Mouse (Mus musculus) R1 (cell line): ENCODE results near the gene Pogz.
"Not testable (repeated sequence)": the region's sequence is repeated elsewhere in the genome, so short reads cannot be mapped to it uniquely, and the experiment has no call there.

ENCODE experiments used
- DNase-seq: peaks from one replicate; pipeline ENCODE4 v3.0.0-alpha.2; 2018; ENCODE audit warnings: low read depth, low spot score

The Pogz gene

DNA sequence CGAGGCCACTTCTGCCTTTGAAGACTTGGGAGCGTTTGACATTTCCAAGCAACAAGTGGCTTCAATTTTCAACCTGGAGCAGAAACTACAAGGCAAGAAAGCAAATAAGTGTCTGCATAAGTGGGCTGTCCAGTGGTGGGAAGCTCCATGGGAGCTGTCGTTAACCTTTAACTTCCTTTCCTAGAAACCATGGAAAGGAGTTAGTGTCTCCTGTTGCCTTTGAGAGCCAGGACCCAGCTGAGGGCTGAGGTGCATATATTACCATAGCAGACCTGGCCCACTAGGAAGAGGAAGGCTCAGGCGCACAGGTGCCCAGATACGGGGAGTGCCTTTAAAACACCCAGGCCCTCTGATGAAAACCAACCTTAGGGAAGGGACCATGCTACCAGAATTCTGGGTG lies 4.7 kb upstream of the Pogz start:
- no peak for DNase-seq

- DNase-seq: peak; percentile 44
Measured at GRCm38 (mm10) chr3:94833358-94833757, 4.0 kb upstream of the Pogz start.

- no peak for DNase-seq
Measured at GRCm38 (mm10) chr3:94835396-94835795, 2.0 kb upstream of the Pogz start.

GRCm38 (mm10) chr3:94837959-94838496 lies 661 bp downstream of the Pogz start:
- peak; percentile 93 for DNase-seq

DNA sequence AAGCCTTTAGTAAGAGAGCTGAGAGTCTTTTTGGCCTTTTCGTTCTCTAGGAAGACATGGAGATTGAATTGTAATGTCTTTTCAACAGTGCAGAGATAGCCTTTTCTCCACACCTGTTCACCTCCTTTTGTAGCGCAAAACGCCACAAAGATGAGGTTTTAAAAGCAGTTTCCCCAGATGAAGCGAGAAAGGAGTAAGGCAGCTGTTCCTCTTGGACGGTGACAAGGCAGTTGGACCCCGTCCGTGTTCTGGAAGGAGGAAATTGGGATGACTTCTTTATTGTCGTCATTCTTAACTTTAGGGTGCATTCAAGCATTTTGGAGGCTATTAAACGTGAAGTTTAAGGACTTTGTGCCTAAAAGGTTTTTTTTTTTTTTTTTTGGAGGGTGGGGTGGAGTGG lies 1.3 kb downstream of the Pogz start:
- no peak for DNase-seq

DNA sequence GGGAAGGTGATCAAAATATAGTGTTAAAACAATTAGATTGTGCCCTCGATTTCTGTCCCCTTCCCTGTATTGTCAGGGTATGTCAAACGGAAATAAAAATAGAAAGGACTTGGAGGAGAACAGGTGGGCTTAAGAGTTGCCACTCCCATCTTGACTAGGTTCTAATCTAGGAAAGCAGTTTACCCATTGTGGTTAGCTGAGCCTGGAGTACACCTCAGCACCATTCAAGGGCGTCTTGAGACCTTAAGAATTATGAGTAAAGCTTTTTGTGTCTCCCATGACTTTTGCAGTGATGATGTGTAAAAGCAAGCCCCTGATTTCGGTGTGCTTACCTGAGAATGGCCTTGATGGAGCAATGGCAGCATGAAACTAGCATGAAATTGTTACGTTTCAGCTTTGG lies 1.7 kb downstream of the Pogz start:
- no peak for DNase-seq

DNA sequence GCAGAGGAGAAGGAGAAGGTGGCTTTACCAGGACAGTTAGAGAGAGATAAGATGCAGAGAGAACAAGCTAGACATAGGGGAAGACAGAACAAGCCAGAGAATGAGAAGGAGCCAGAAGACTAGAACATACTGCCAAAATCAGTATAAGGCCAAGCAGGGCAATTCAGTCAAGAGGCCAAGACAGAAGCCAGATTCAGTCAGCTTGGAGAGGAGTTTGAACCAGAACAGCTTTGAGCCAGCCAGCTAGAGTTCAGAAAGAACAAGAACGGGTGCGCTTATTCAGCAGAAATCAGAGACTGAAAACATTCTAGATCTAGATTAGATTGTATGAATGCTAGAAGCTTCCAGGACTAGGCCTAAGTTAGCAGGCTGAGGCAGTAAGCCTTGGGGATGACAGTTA lies 10.0 kb downstream of the Pogz start:
- DNase-seq: no peak

DNA sequence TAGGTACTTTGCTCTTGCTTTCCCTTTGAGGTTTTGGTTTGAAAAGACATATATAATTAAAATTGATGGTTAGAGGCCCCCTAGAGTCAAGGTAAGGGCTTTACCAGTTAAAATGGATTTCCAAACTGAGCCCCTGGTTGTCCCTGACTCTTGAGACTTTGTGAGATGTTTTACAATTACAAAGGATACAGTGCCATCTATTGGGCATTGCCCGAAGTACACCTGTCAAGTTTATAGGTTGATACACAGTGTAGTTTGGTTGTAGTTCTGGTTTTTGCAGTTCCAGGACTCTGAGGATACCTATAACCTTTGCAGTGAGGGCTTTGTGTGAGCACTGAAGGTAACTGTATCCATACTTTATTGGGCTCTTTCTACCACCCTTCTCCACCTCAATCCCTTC lies 12.0 kb downstream of the Pogz start:
- peak; percentile 75 for DNase-seq

DNA sequence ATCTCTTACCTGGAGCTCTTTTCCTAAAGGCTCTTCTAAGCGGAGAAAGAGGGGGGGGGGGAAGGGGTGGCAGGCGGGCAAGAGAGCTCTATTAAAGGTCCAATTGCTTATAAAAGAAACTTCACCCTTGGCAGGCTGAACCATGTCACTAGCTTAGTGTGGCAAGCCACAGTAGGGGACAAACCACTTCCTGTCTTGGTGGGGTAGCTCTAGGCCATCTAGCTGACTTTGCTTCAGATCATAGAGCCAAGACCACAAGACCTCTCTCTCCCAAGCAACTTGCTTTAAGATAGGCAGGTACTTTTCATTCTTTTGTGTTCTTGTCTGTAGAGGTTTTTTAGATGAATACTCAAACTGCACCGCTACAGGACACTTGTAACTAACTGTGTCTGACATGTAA lies 14.4 kb downstream of the Pogz start:
- no peak for DNase-seq

GRCm38 (mm10) chr3:94852215-94852614 lies 14.8 kb downstream of the Pogz start:
- no peak for DNase-seq

DNA sequence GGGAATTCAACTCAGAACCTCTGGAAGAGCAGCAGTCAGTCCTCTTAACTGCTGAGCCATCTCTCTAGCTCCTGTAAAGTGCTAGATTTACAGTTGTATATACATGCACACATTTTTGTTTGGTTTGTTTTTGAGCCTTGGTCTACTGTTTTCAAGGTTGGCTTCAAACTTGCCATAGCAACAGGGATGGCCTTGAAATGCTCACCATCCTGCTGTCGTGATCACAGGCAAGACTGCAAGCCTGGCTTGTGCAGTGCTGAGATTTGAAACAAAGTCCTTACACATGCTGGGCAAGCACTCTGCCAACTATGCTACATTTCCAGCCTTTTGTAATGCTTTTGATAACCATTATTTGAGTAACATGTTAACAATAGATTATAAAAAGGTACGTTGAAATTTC lies 22.1 kb downstream of the Pogz start:
- no peak for DNase-seq

- no peak for DNase-seq
Measured at GRCm38 (mm10) chr3:94869011-94869410, 31.6 kb downstream of the Pogz start.

GRCm38 (mm10) chr3:94878618-94879017 lies 41.3 kb downstream of the Pogz start:
- DNase-seq: no peak

DNA sequence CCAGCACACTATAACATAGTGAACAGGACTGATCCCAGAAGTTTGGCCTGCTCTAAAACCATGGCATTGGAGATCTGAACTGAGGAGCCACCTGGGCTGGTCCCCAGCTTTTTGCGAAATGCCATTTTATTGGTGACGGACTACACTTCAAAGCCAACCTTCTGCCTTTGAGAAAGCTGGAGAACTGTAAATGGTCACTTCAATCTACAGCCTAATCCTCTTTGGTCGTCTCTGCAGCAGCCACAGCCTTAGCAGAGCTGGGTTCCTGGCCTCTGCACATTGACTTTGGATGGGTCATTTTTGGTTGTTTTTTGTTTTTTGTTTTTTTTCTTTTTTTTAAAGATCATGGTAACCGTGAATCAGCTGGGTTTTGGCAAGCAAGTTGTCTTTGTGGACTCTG lies 44.5 kb downstream of the Pogz start:
- DNase-seq: no peak

DNA sequence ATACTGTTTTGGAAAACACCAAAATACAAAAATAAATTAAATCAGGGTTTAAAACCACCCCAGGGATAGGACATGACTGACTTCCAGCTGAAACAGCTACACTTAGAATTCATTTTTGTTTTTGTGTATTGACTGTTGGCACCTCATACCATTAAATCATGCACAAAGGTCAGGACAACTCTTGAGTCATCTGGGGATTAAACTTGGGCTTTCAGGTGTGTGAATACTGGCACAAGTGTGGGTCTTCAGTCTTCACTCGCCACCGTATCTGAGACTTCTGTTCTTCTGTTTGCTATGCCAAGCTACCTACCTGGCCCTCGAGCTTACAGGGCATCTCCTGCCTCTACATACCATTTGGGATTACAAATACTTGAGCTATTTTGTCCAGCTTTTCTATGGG lies 45.2 kb downstream of the Pogz start:
- no peak for DNase-seq

- DNase-seq: peak; percentile 95
Measured at GRCm38 (mm10) chr3:94886316-94887224, 49.2 kb downstream of the Pogz start, which contains the start of gene Psmb4. Psmb4 (minus strand) TSS chr3:94886961.

DNA sequence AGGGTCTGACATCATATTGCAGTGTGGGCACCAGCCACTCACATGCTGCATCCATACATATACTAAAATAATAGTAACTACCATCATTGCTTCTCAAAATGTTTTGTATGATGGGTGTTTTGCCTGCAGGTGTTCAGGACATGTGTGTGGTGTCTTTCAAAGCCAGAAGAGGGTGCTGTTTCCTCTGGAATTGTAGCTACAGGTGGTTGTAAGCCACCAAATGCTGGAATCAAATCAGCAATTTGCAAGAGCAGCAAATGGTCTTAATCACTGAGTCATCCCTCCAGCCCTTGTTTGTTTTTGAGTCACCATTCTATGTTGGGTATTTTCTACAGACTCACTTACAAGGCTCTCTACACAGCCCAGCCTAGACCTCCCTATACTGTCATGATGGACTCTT lies 51.2 kb downstream of the Pogz start:
- peak; percentile 78 for DNase-seq

DNA sequence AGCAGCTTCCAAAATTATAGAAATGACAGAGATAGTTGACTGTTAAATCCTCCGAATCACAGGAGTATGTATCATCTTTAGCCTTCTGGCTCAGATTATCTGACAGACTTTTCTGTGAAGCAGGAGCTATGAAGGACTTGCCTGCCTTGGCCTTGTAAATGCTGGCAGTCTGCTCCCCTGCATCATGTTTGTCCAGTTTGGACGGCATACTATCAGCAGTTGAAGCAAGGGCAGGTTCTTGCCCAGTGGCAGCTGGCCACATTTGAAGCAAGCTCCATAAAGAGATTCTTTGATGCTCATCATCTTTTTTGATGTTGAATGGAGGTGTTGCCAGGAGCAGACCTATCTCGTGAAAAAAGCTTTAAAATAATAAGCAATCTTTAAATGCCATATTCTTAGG lies 56.7 kb downstream of the Pogz start:
- DNase-seq: no peak

DNA sequence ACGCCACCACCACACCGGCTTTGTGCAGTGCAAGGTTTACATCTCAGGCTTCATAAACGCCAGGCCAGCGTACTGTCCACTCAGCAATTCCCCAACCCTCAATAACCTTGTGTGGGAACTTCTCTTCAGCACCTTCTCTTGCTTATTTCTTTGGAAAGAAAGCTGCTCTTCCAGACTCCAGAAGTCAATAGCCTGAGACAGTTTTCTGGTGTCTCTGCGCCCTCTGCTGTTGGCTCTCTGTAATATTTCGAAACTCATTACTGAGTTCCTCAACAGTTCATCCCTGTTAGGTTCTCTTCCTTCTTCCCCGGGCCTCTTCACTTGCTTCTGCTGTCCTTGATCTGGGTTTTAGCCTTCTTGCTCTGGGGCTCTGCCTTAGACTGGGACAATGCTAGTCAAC lies 65.4 kb downstream of the Pogz start:
- peak; percentile 64 for DNase-seq

- not testable (repeated sequence) for DNase-seq
Measured at GRCm38 (mm10) chr3:94904759-94905158, 67.4 kb downstream of the Pogz start.

- no peak for DNase-seq
Measured at GRCm38 (mm10) chr3:94906482-94906881, 69.1 kb downstream of the Pogz start.

GRCm38 (mm10) chr3:94911050-94911693 lies 73.8 kb downstream of the Pogz start:
- DNase-seq: no peak

DNA sequence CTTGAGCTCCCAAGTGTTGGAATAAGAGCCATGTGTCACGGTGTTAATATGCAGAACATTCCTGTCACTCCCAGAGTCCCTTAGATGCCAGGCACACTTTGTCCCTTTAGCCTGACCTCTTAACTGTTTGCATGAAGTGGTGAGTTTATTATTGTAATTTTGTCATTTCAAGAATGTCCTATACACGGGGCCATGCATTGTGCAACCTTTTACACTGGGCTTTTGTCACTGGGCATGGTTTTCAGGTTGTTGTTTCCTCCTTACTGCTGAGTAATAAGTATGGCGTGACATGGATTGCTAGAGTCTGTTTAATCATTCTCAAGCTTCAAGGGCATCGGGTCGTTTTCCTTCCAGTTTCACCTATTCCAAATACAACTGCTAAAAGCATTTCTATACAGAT lies 76.4 kb downstream of the Pogz start:
- DNase-seq: no peak
